Mouse (Mus musculus): ENCODE measurements around the gene Ogt. TPM values are rescaled to one million over a fixed set of nuclear protein-coding genes. Genes with fewer than 3 reads are reported as not detected.

Gene Ogt
- polyA plus RNA-seq, 1 experiment, result 19.8 TPM

DNA sequence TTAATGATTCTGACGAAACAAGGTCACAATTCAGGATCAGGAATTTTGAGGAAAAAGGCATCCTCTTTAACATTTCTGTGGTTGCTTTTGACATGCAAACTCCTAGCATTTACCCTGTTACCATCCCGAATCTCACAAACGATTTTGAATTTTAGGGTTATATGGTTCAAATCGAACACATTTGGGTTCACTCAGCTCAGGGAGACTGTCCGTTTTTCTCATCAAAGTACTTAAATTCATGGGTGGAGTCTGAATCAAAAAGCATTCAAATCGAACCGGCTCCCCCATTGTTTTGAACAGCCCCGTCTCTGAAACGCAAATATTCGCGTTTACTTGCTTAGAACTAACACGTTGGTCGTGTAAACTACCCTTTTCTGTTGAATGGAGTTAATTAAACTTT lies 554 bp upstream of the Ogt start:
- TF ChIP-seq POLR2A (IDR thresholded peaks at IDR 0.05; ENCODE audit: low read depth, low read length) (no peak), CTCF (IDR thresholded peaks at IDR 0.05; ENCODE audit: extremely low read depth, insufficient read length, insufficient replicate concordance, low read depth, low read length) (no peak)

DNA sequence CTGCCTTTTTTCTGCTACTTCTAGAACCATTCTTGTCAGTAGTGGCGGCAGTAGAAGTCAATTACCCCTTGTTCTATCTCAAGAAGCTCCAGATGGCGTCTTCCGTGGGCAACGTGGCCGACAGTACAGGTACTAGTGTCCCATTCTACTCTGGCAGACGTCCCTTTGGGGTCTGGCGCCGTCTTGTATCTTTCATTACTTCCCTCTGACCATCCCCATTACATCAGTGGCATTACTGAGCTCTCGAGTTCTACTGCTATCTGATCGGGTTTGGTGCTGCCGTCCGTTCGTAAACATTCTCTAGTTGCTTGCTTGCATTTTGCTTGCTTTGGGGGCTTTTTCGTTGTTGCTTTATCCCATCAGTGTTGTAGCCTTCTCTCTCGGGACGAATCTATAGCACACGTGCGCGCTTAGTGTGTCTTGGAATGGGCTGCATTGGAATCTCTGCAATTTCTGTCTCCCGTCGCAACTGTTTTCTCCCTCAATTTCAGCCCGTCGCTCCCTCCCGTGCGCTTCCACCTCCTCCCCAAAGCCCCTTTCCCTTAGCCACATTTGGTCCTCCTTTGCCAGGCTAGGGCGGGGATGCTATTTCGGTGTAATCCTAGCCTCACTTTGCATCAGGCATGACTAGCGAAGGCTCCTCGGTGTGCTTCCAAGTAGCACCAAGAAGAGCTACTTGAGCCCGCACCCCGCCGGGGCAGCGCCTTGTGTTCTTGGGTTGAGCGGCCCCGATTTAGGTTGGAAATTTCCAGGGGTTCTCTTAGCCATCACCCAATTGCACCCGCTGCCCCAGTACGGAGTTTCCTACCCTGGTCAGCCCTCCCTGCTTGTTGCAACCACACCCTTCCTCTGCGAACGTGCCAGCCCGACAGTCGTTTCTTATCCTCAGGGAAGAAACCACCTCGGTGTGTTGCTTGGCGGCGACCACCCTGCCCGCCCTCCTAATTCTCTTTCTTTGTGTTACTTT lies 617 bp downstream of the Ogt start:
- peak overlapping the region; percentile 90 for H3K27ac ChIP-seq (ENCODE audit: insufficient read depth, low read depth, low read length)
- 11% methylated on average over 45 of the region's 45 CpGs for WGBS
- no peaks in the 10 kb centered on the region for H3K27me3 ChIP-seq (ENCODE audit: control insufficient read depth, insufficient read depth, low read length)
- 0 out of 2 replicates have a peak, but pooled peaks cover 2% of the 10 kb centered on the region for H3K4me1 ChIP-seq (ENCODE audit: control insufficient read depth, insufficient read depth, insufficient read length, low read length)
- H3K4me3 ChIP-seq (ENCODE audit: low read depth, low read length), result peak overlapping the region; percentile 97
- peaks cover 11% of the 10 kb centered on the region for H3K36me3 ChIP-seq (ENCODE audit: control insufficient read depth, insufficient read depth, low read length)
- TF ChIP-seq CTCF (IDR thresholded peaks at IDR 0.05; ENCODE audit: extremely low read depth, insufficient read length, insufficient replicate concordance, low read depth, low read length), result no peak
- TF ChIP-seq POLR2A (IDR thresholded peaks at IDR 0.05; ENCODE audit: low read depth, low read length), result no peak; the same call in 1 of the 2 replicates

More for the DNA sequence above, 554 bp upstream of the Ogt start:
- peaks cover 9% of the 10 kb centered on the region for H3K36me3 ChIP-seq (ENCODE audit: control insufficient read depth, insufficient read depth, low read length)
- peak overlapping the region; percentile 21; the same call in 1 of the 2 replicates for H3K4me3 ChIP-seq (ENCODE audit: low read depth, low read length)
- H3K27ac ChIP-seq (ENCODE audit: insufficient read depth, low read depth, low read length), result peak overlapping the region; percentile 96
- H3K4me1 ChIP-seq (ENCODE audit: control insufficient read depth, insufficient read depth, insufficient read length, low read length), result 0 out of 2 replicates have a peak, but pooled peaks cover 2% of the 10 kb centered on the region
- WGBS, result 13% methylated on average over 13 of the region's 13 CpGs
- H3K27me3 ChIP-seq (ENCODE audit: control insufficient read depth, insufficient read depth, low read length), result no peaks in the 10 kb centered on the region

DNA sequence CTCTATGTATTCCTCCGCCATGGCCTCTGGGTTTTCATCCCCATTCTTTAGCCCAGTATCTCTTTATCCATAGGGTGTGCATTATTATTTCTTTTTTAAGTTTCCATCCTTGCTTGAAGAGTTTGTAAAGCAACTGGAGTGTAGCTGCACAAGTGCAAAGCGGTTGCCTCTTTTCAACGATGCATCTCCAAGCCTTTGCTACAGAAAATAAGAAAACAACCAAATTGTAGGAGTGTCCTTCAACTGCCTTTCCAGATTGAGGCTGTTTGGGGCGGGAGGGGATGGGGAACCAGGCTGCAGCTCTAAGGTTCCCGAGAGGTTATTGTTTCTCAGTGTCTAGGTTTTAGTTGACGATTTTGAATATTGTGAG lies 1.3 kb downstream of the Ogt start:
- WGBS, result 7% methylated on average over 6 of the region's 6 CpGs
- H3K4me3 ChIP-seq (ENCODE audit: low read depth, low read length), result peak overlapping the region; percentile 97
- H3K4me1 ChIP-seq (ENCODE audit: control insufficient read depth, insufficient read depth, insufficient read length, low read length), result 0 out of 2 replicates have a peak, but pooled peaks cover 2% of the 10 kb centered on the region
- H3K36me3 ChIP-seq (ENCODE audit: control insufficient read depth, insufficient read depth, low read length), result peaks cover 11% of the 10 kb centered on the region
- H3K27ac ChIP-seq (ENCODE audit: insufficient read depth, low read depth, low read length), result peak overlapping the region; percentile 90; the same call in 1 of the 2 replicates
- no peak for TF ChIP-seq POLR2A (IDR thresholded peaks at IDR 0.05; ENCODE audit: low read depth, low read length)
- no peak for TF ChIP-seq CTCF (IDR thresholded peaks at IDR 0.05; ENCODE audit: extremely low read depth, insufficient read length, insufficient replicate concordance, low read depth, low read length)
- no peaks in the 10 kb centered on the region for H3K27me3 ChIP-seq (ENCODE audit: control insufficient read depth, insufficient read depth, low read length)

- TF ChIP-seq CTCF (IDR thresholded peaks at IDR 0.05; ENCODE audit: extremely low read depth, insufficient read length, insufficient replicate concordance, low read depth, low read length), result no peak
- no peak for TF ChIP-seq POLR2A (IDR thresholded peaks at IDR 0.05; ENCODE audit: low read depth, low read length)
- WGBS, result 14% methylated on average over 5 of the region's 5 CpGs
- Histone ChIP-seq H3K27ac (ENCODE audit: insufficient read depth, low read depth, low read length) (no peak overlapping the region), H3K36me3 (ENCODE audit: control insufficient read depth, insufficient read depth, low read length) (peaks cover 12% of the 10 kb centered on the region), H3K4me3 (ENCODE audit: low read depth, low read length) (no peak overlapping the region), H3K4me1 (ENCODE audit: control insufficient read depth, insufficient read depth, insufficient read length, low read length) (no peaks in the 10 kb centered on the region), H3K27me3 (ENCODE audit: control insufficient read depth, insufficient read depth, low read length) (no peaks in the 10 kb centered on the region)
These were observed 2.2 kb downstream of the Ogt start for GRCm38 (mm10) chrX:101642091-101642490.

GRCm38 (mm10) chrX:101645286-101645685 lies 5.4 kb downstream of the Ogt start:
- WGBS, result 36% methylated on average over 2 of the region's 2 CpGs
- no peak for TF ChIP-seq CTCF (IDR thresholded peaks at IDR 0.05; ENCODE audit: extremely low read depth, insufficient read length, insufficient replicate concordance, low read depth, low read length)
- no peak for TF ChIP-seq POLR2A (IDR thresholded peaks at IDR 0.05; ENCODE audit: low read depth, low read length)
- H3K36me3 ChIP-seq (ENCODE audit: control insufficient read depth, insufficient read depth, low read length), result peaks cover 18% of the 10 kb centered on the region

GRCm38 (mm10) chrX:101646621-101647020 lies 6.8 kb downstream of the Ogt start:
- Histone ChIP-seq H3K27me3 (ENCODE audit: control insufficient read depth, insufficient read depth, low read length) (no peaks in the 10 kb centered on the region), H3K36me3 (ENCODE audit: control insufficient read depth, insufficient read depth, low read length) (peaks cover 24% of the 10 kb centered on the region), H3K4me1 (ENCODE audit: control insufficient read depth, insufficient read depth, insufficient read length, low read length) (no peaks in the 10 kb centered on the region), H3K27ac (ENCODE audit: insufficient read depth, low read depth, low read length) (no peak overlapping the region), H3K4me3 (ENCODE audit: low read depth, low read length) (no peak overlapping the region)
- no peak for TF ChIP-seq POLR2A (IDR thresholded peaks at IDR 0.05; ENCODE audit: low read depth, low read length)
- no peak for TF ChIP-seq CTCF (IDR thresholded peaks at IDR 0.05; ENCODE audit: extremely low read depth, insufficient read length, insufficient replicate concordance, low read depth, low read length)
- WGBS, result 31% methylated on average over 5 of the region's 5 CpGs

More at GRCm38 (mm10) chrX:101645286-101645685, 5.4 kb downstream of the Ogt start:
- Histone ChIP-seq H3K27me3 (ENCODE audit: control insufficient read depth, insufficient read depth, low read length) (no peaks in the 10 kb centered on the region), H3K4me3 (ENCODE audit: low read depth, low read length) (no peak overlapping the region), H3K4me1 (ENCODE audit: control insufficient read depth, insufficient read depth, insufficient read length, low read length) (no peaks in the 10 kb centered on the region), H3K27ac (ENCODE audit: insufficient read depth, low read depth, low read length) (no peak overlapping the region)

DNA sequence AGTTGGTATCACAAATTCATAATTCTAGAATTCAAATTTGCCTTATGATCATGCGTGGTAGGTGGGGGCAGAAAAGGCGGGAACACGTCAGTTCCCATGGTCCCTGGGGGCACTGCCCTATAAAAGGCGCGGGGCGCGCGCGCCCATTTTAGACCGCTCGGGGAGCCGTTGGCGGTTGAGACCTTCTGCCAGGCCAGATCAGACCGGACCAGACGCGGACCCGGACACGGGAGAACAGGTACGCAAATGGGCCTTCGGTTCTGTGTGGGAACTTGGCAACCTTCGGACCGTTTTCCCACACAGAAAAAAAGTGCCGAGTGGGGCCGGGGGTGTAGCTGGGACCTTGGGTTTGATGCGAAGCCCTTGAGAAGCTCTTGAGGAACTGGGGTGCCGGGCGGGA lies 55.8 kb downstream of the Ogt start:
- Histone ChIP-seq H3K4me1 (ENCODE audit: control insufficient read depth, insufficient read depth, insufficient read length, low read length) (no peaks in the 10 kb centered on the region), H3K36me3 (ENCODE audit: control insufficient read depth, insufficient read depth, low read length) (no peaks in the 10 kb centered on the region), H3K4me3 (ENCODE audit: low read depth, low read length) (no peak overlapping the region), H3K27me3 (ENCODE audit: control insufficient read depth, insufficient read depth, low read length) (no peaks in the 10 kb centered on the region), H3K27ac (ENCODE audit: insufficient read depth, low read depth, low read length) (no peak overlapping the region)
- TF ChIP-seq CTCF (IDR thresholded peaks at IDR 0.05; ENCODE audit: extremely low read depth, insufficient read length, insufficient replicate concordance, low read depth, low read length) (no peak), POLR2A (IDR thresholded peaks at IDR 0.05; ENCODE audit: low read depth, low read length) (no peak)
- 93% methylated on average over 27 of the region's 27 CpGs for WGBS
